Mouse (Mus musculus): ENCODE results near the gene Chchd10. TPM values are rescaled to one million over a fixed set of nuclear protein-coding genes. Genes with fewer than 3 reads are reported as not detected.
A peak's percentile ranks its signal among the peaks of the same experiment; 100 is the strongest.

The Chchd10 gene
- total and polyA plus RNA-seq, 3 experiments: 147 to 540 (median 254) TPM

GRCm38 (mm10) chr10:75948079-75948478 lies 15.1 kb downstream of the Chchd10 start:
- no peaks in the 10 kb centered on the region for H3K36me3 ChIP-seq (replicated peaks in 1 of 2; ENCODE audit: control insufficient read depth in 1 of 2, insufficient read depth in 1 of 2, low read length in 1 of 2)
- peak overlapping the region in 2 of 3 experiments; percentile 39 to 43 for H3K4me3 ChIP-seq (replicated peaks in 1 of 3; ENCODE audit: low read depth in 2 of 3, low read length in 2 of 3, poor library complexity in 1 of 3)
- TF ChIP-seq TCF12 (IDR thresholded peaks at IDR 0.05; ENCODE audit: low read depth, low read length) (0 out of 2 replicates have a peak, but pooled peaks have one; percentile 34), JUN (IDR thresholded peaks at IDR 0.05; ENCODE audit: insufficient read depth, low read depth, low read length) (no peak), MYC (IDR thresholded peaks at IDR 0.05; ENCODE audit: low read depth, low read length) (no peak), TBP (conservative IDR thresholded peaks at IDR 0.05; ENCODE audit: low read depth, low read length) (0 out of 2 replicates have a peak, but pooled peaks have one; percentile 20), JUND (conservative IDR thresholded peaks at IDR 0.05; ENCODE audit: low read depth, low read length) (no peak), KAT2A (IDR thresholded peaks at IDR 0.05; ENCODE audit: insufficient replicate concordance, low read length) (no peak), ETS1 (conservative IDR thresholded peaks at IDR 0.05; ENCODE audit: low read depth, low read length) (peak; percentile 34; the same call in 1 of the 2 replicates), MAFK (IDR thresholded peaks at IDR 0.05; ENCODE audit: insufficient replicate concordance, low read length) (no peak), ELF1 (IDR thresholded peaks at IDR 0.05; ENCODE audit: low read depth, low read length) (no peak), BHLHE40 (IDR thresholded peaks at IDR 0.05; ENCODE audit: low read depth, low read length) (peak; percentile 31; the same call in 1 of the 2 replicates), GABPA (IDR thresholded peaks at IDR 0.05; ENCODE audit: insufficient replicate concordance, low read depth, low read length) (no peak), ZC3H11A (IDR thresholded peaks at IDR 0.05; ENCODE audit: low read depth, low read length) (no peak), POLR2A (IDR thresholded peaks at IDR 0.05; ENCODE audit: low read depth, low read length) (peak; percentile 45; the same call in 1 of the 2 replicates), NELFE (IDR thresholded peaks at IDR 0.05; ENCODE audit: low read depth, low read length) (no peak), E2F4 (IDR thresholded peaks at IDR 0.05; ENCODE audit: insufficient replicate concordance, low read depth, low read length) (no peak), RAD21 (IDR thresholded peaks at IDR 0.05; ENCODE audit: low read depth, low read length) (no peak), NRF1 (IDR thresholded peaks at IDR 0.05; ENCODE audit: low read depth, low read length) (no peak), IRF4 (IDR thresholded peaks at IDR 0.05; ENCODE audit: low read depth, low read length) (peak; percentile 39; the same call in 1 of the 2 replicates), ZNF384 (IDR thresholded peaks at IDR 0.05; ENCODE audit: low read depth, low read length) (no peak), RCOR1 (conservative IDR thresholded peaks at IDR 0.05; ENCODE audit: low read depth, low read length) (no peak), CTCF (conservative IDR thresholded peaks at IDR 0.05 in 1 of 2, IDR thresholded peaks at IDR 0.05 in 1 of 2; ENCODE audit: low read depth in 2 of 2, low read length in 2 of 2) (no peak), EP300 (IDR thresholded peaks at IDR 0.05; ENCODE audit: low read length) (peak; percentile 50; the same call in 1 of the 2 replicates)
- H3K9me3 ChIP-seq (replicated peaks; ENCODE audit: low read length): no peaks in the 10 kb centered on the region
- no peaks in the 10 kb centered on the region for H3K27me3 ChIP-seq (replicated peaks)
- H3K9ac ChIP-seq (ENCODE audit: insufficient read depth, low read depth): peak overlapping the region; percentile 4; the same call in 1 of the 2 replicates
- H3K4me1 ChIP-seq (ENCODE audit: control insufficient read depth in 1 of 2, insufficient read depth in 2 of 2): peaks cover 30 to 59% of the 10 kb centered on the region in 2 experiments
- H3K4me2 ChIP-seq (ENCODE audit: insufficient read depth, low read depth, poor library complexity, severe bottlenecking): peak overlapping the region; percentile 85; the same call in 1 of the 2 replicates
- no peaks in the 10 kb centered on the region for H3K79me2 ChIP-seq (replicated peaks; ENCODE audit: control insufficient read depth, extremely low read depth, insufficient read depth, poor library complexity, severe bottlenecking)
- in situ Hi-C loops (cut with MboI; ENCODE audit: low pct_ligation_motif_present, low pct_unique_long_range_greater_than_20kb, low sequenced_read_pairs) (no loop called here), dilution Hi-C loops (cut with MboI; ENCODE audit: extremely low pct_ligation_motif_present, extremely low pct_unique_long_range_greater_than_20kb, low sequenced_read_pairs) (no loop called here)
- peak; percentile 57 for DNase-seq (ENCODE audit: extremely low read depth)
- H3K27ac ChIP-seq (ENCODE audit: insufficient read depth, low read depth): peak overlapping the region; percentile 12; the same call in 1 of the 2 replicates

All from CH12.LX (cell line).